Mouse (Mus musculus): ENCODE measurements around the gene Qrich1. TPM values are rescaled to one million over a fixed set of nuclear protein-coding genes. Genes with fewer than 3 reads are reported as not detected.
A peak's percentile ranks its signal among the peaks of the same experiment; 100 is the strongest.

Qrich1 gene
- polyA plus RNA-seq, 1 experiment from 2014 or later, result 146 TPM

GRCm38 (mm10) chr9:108494905-108495304 lies 21.7 kb upstream of the Qrich1 start:
- H3K9ac ChIP-seq (replicated peaks), result no peak overlapping the region
- H3K27ac ChIP-seq, result no peak overlapping the region
- H3K27me3 ChIP-seq, result no peaks in the 10 kb centered on the region
- no peak overlapping the region for H3K4me2 ChIP-seq (replicated peaks)
- H3K4me3 ChIP-seq (replicated peaks), result no peak overlapping the region
- peaks cover 78% of the 10 kb centered on the region for H3K36me3 ChIP-seq
- ATAC-seq, result no peak
- no peaks in the 10 kb centered on the region for H3K9me3 ChIP-seq
- peaks cover 21% of the 10 kb centered on the region for H3K4me1 ChIP-seq (replicated peaks)
- WGBS, result 85% methylated on average over 10 of the region's 10 CpGs

- Histone ChIP-seq H3K9ac (replicated peaks) (no peak overlapping the region), H3K4me1 (replicated peaks) (no peaks in the 10 kb centered on the region), H3K4me3 (replicated peaks) (no peak overlapping the region), H3K27me3 (no peaks in the 10 kb centered on the region), H3K27ac (no peak overlapping the region), H3K36me3 (peaks cover 96% of the 10 kb centered on the region), H3K4me2 (replicated peaks) (no peak overlapping the region), H3K9me3 (no peaks in the 10 kb centered on the region)
- ATAC-seq, result no peak
- 96% methylated on average over 7 of the region's 7 CpGs for WGBS
These were observed 17.4 kb upstream of the Qrich1 start for GRCm38 (mm10) chr9:108499231-108499630.

GRCm38 (mm10) chr9:108499943-108500342 lies 16.7 kb upstream of the Qrich1 start:
- Histone ChIP-seq H3K4me1 (replicated peaks) (no peaks in the 10 kb centered on the region), H3K9me3 (no peaks in the 10 kb centered on the region), H3K4me2 (replicated peaks) (no peak overlapping the region), H3K36me3 (peaks cover 89% of the 10 kb centered on the region), H3K9ac (replicated peaks) (no peak overlapping the region), H3K4me3 (replicated peaks) (no peak overlapping the region), H3K27me3 (no peaks in the 10 kb centered on the region), H3K27ac (no peak overlapping the region)
- WGBS, result 95% methylated on average over 15 of the region's 15 CpGs
- ATAC-seq, result no peak

- Histone ChIP-seq H3K4me2 (replicated peaks) (peak overlapping the region; percentile 75), H3K27me3 (no peaks in the 10 kb centered on the region), H3K4me3 (replicated peaks) (peak overlapping the region; percentile 60; the same call in 1 of the 2 replicates), H3K4me1 (replicated peaks) (peaks cover 19% of the 10 kb centered on the region), H3K9ac (replicated peaks) (no peak overlapping the region), H3K27ac (no peak overlapping the region), H3K36me3 (peaks cover 38% of the 10 kb centered on the region), H3K9me3 (no peaks in the 10 kb centered on the region)
- ATAC-seq, result no peak
- WGBS, result 88% methylated on average over 7 of the region's 7 CpGs
These were observed 9.7 kb upstream of the Qrich1 start for GRCm38 (mm10) chr9:108506901-108507300.

- H3K4me3 ChIP-seq (replicated peaks), result peak within 1 kb of the TSS; percentile 60
- peak within 1 kb of the TSS; percentile 64 for H3K9ac ChIP-seq (replicated peaks)
- H3K9me3 ChIP-seq, result no peaks in the 10 kb centered on the region
- no peaks in the 10 kb centered on the region for H3K27me3 ChIP-seq
- H3K27ac ChIP-seq, result peak within 1 kb of the TSS; percentile 79
- ATAC-seq, result peak; percentile 98
- peaks cover 19% of the 10 kb centered on the region for H3K4me1 ChIP-seq (replicated peaks)
- under 1% methylated on average over 37 of the region's 37 CpGs for WGBS
- peak within 1 kb of the TSS; percentile 75 for H3K4me2 ChIP-seq (replicated peaks)
- H3K36me3 ChIP-seq, result peaks cover 38% of the 10 kb centered on the region
These were observed 8.8 kb upstream of the Qrich1 start, which contains the start of gene Qars for GRCm38 (mm10) chr9:108507619-108508434. Gene Qars (plus strand): TSS chr9:108507706.

- H3K9me3 ChIP-seq, result no peaks in the 10 kb centered on the region
- H3K27ac ChIP-seq, result no peak overlapping the region
- WGBS, result 87% methylated on average over 7 of the region's 7 CpGs
- H3K9ac ChIP-seq (replicated peaks), result peak overlapping the region; percentile 64; the same call in 1 of the 2 replicates
- no peaks in the 10 kb centered on the region for H3K27me3 ChIP-seq
- H3K36me3 ChIP-seq, result peaks cover 38% of the 10 kb centered on the region
- peak overlapping the region; percentile 75 for H3K4me2 ChIP-seq (replicated peaks)
- H3K4me1 ChIP-seq (replicated peaks), result peaks cover 19% of the 10 kb centered on the region
- ATAC-seq, result no peak
- peak overlapping the region; percentile 60 for H3K4me3 ChIP-seq (replicated peaks)
These were observed 7.8 kb upstream of the Qrich1 start for GRCm38 (mm10) chr9:108508776-108509175.

- under 1% methylated on average over 76 of the region's 95 CpGs for WGBS
- H3K9me3 ChIP-seq, result no peaks in the 10 kb centered on the region
- H3K4me3 ChIP-seq (replicated peaks), result peak overlapping the region; percentile 96
- H3K9ac ChIP-seq (replicated peaks), result peak overlapping the region; percentile 93
- H3K36me3 ChIP-seq, result peaks cover 34% of the 10 kb centered on the region
- H3K27ac ChIP-seq, result peak overlapping the region; percentile 99
- peak; percentile 88 for ATAC-seq
- H3K27me3 ChIP-seq, result no peaks in the 10 kb centered on the region
- peaks cover 38% of the 10 kb centered on the region for H3K4me1 ChIP-seq (replicated peaks)
- peak overlapping the region; percentile 79 for H3K4me2 ChIP-seq (replicated peaks)
These were observed 786 bp downstream of the Qrich1 start for GRCm38 (mm10) chr9:108517253-108517930.

GRCm38 (mm10) chr9:108517931-108518332 lies 1.3 kb downstream of the Qrich1 start:
- ATAC-seq, result no peak
- no peaks in the 10 kb centered on the region for H3K27me3 ChIP-seq
- peak overlapping the region; percentile 99 for H3K27ac ChIP-seq
- H3K4me3 ChIP-seq (replicated peaks), result peak overlapping the region; percentile 96
- peak overlapping the region; percentile 93 for H3K9ac ChIP-seq (replicated peaks)
- H3K4me2 ChIP-seq (replicated peaks), result peak overlapping the region; percentile 79
- WGBS, result 0% methylated on average over 13 of the region's 13 CpGs
- peaks cover 28% of the 10 kb centered on the region for H3K36me3 ChIP-seq
- H3K9me3 ChIP-seq, result no peaks in the 10 kb centered on the region
- H3K4me1 ChIP-seq (replicated peaks), result peaks cover 38% of the 10 kb centered on the region

- H3K4me3 ChIP-seq (replicated peaks), result no peak overlapping the region
- ATAC-seq, result no peak
- no peaks in the 10 kb centered on the region for H3K9me3 ChIP-seq
- no peak overlapping the region for H3K4me2 ChIP-seq (replicated peaks)
- no peak overlapping the region for H3K27ac ChIP-seq
- peaks cover 31% of the 10 kb centered on the region for H3K4me1 ChIP-seq (replicated peaks)
- H3K9ac ChIP-seq (replicated peaks), result no peak overlapping the region
- H3K27me3 ChIP-seq, result no peaks in the 10 kb centered on the region
- 93% methylated on average over 2 of the region's 2 CpGs for WGBS
- H3K36me3 ChIP-seq, result peaks cover 7% of the 10 kb centered on the region; the same call in 1 of the 2 replicates
These were observed 5.0 kb downstream of the Qrich1 start for GRCm38 (mm10) chr9:108521604-108522003.

- peaks cover 10% of the 10 kb centered on the region for H3K36me3 ChIP-seq
- H3K4me1 ChIP-seq (replicated peaks), result peaks cover 31% of the 10 kb centered on the region
- no peak overlapping the region for H3K4me2 ChIP-seq (replicated peaks)
- no peak overlapping the region for H3K4me3 ChIP-seq (replicated peaks)
- H3K27ac ChIP-seq, result no peak overlapping the region
- H3K9me3 ChIP-seq, result no peaks in the 10 kb centered on the region
- no peaks in the 10 kb centered on the region for H3K27me3 ChIP-seq
- WGBS, result 94% methylated on average over 4 of the region's 4 CpGs
- no peak for ATAC-seq
- H3K9ac ChIP-seq (replicated peaks), result no peak overlapping the region
These were observed 6.7 kb downstream of the Qrich1 start for GRCm38 (mm10) chr9:108523341-108523740.

- H3K4me2 ChIP-seq (replicated peaks), result no peak overlapping the region
- H3K9ac ChIP-seq (replicated peaks), result no peak overlapping the region
- no peaks in the 10 kb centered on the region for H3K27me3 ChIP-seq
- no peak for ATAC-seq
- peaks cover 30% of the 10 kb centered on the region for H3K36me3 ChIP-seq
- H3K4me3 ChIP-seq (replicated peaks), result no peak overlapping the region
- H3K9me3 ChIP-seq, result no peaks in the 10 kb centered on the region
- H3K4me1 ChIP-seq (replicated peaks), result peaks cover 13% of the 10 kb centered on the region
- no peak overlapping the region for H3K27ac ChIP-seq
- 91% methylated on average over 3 of the region's 3 CpGs for WGBS
These were observed 8.8 kb downstream of the Qrich1 start for GRCm38 (mm10) chr9:108525400-108525799.

- Histone ChIP-seq H3K36me3 (peaks cover 76% of the 10 kb centered on the region), H3K9me3 (no peaks in the 10 kb centered on the region), H3K27me3 (no peaks in the 10 kb centered on the region), H3K4me2 (replicated peaks) (no peak overlapping the region), H3K4me3 (replicated peaks) (no peak overlapping the region), H3K27ac (no peak overlapping the region), H3K4me1 (replicated peaks) (no peaks in the 10 kb centered on the region), H3K9ac (replicated peaks) (no peak overlapping the region)
- ATAC-seq, result no peak
- WGBS, result 89% methylated on average over 1 of the region's 1 CpGs
These were observed 14.3 kb downstream of the Qrich1 start for GRCm38 (mm10) chr9:108530954-108531353.
